Mouse (Mus musculus) limb, embryonic 15.5 days (tissue): ENCODE measurements around the gene Fgf13. TPM values are rescaled to one million over a fixed set of nuclear protein-coding genes. Genes with fewer than 3 reads are reported as not detected.

Experiments
- ATAC-seq: fragments of 200-750 bp; cut with Nextera tagmentation; 2 replicates; pipeline ENCODE4 v1.8.0; 2017; ENCODE audit warnings: low read depth, moderate TSS enrichment; ENCODE audit not compliant: insufficient number of reproducible peaks, low FRiP score, low TSS enrichment
- H3K27ac ChIP-seq: fragments of 300-500 bp; sonication (generic); 2 replicates; pipeline ENCODE4 v1.5.1; 2015; ENCODE audit warnings: moderate library complexity, mild to moderate bottlenecking, inconsistent platforms
- H3K27me3 ChIP-seq: fragments of 300-500 bp; sonication (generic); 2 replicates; pipeline ENCODE4 v1.6.1; 2015; ENCODE audit warnings: inconsistent platforms
- H3K36me3 ChIP-seq: fragments of 300-500 bp; sonication (generic); 2 replicates; pipeline ENCODE4 v1.6.1; 2015; ENCODE audit warnings: inconsistent platforms
- H3K4me1 ChIP-seq: fragments of 300-500 bp; sonication (generic); 2 replicates; pipeline ENCODE4 v1.6.1; 2015; ENCODE audit warnings: inconsistent platforms
- H3K4me2 ChIP-seq: fragments of 300-500 bp; sonication (generic); 2 replicates; pipeline ENCODE4 v1.6.1; 2015; ENCODE audit warnings: mild to moderate bottlenecking, inconsistent platforms
- H3K4me3 ChIP-seq: fragments of 300-500 bp; sonication (generic); 2 replicates; pipeline ENCODE4 v1.5.1; 2015; ENCODE audit warnings: mild to moderate bottlenecking, inconsistent platforms
- H3K9ac ChIP-seq: fragments of 300-500 bp; sonication (generic); 2 replicates; pipeline ENCODE4 v1.6.1; 2015; ENCODE audit warnings: inconsistent platforms
- H3K9me3 ChIP-seq: fragments of 300-500 bp; sonication (generic); 2 replicates; pipeline ENCODE4 v1.6.1; 2016; ENCODE audit warnings: inconsistent platforms
- whole genome bisulfite sequencing: fragments of 180-500 bp; shearing (Covaris S2); methylation state at CpG from one replicate; pipeline ENCODE4 v1.1.7; 2015; 5-methylcytosine and 5-hydroxymethylcytosine counted together
- polyA plus RNA-seq: library from polyadenylated mRNA; unstranded; fragments of >200 nt; fragmentation: Nextera tagmentation; extraction: Ambion mirVana; gene quantifications from 2 replicates; pipeline ENCODE4 v1.2.1, GENCODE M21; 2015

The Fgf13 gene
- polyA plus RNA-seq, 1 experiment from 2014 or later, result 17.2 TPM

GRCm38 (mm10) chrX:59402596-59403285 is 165.1 kb downstream of the Fgf13 start:
- Histone ChIP-seq H3K4me2 (no peak overlapping the region), H3K27me3 (no peaks in the 10 kb centered on the region), H3K9me3 (no peaks in the 10 kb centered on the region), H3K4me3 (no peak overlapping the region), H3K4me1 (no peaks in the 10 kb centered on the region), H3K27ac (no peak overlapping the region), H3K9ac (no peak overlapping the region), H3K36me3 (no peaks in the 10 kb centered on the region)
- 76% methylated on average over 2 of the region's 2 CpGs for WGBS
- ATAC-seq, result no peak

- Histone ChIP-seq H3K9me3 (no peaks in the 10 kb centered on the region), H3K27ac (no peak overlapping the region), H3K4me2 (no peak overlapping the region), H3K27me3 (no peaks in the 10 kb centered on the region), H3K9ac (no peak overlapping the region), H3K4me3 (no peak overlapping the region), H3K4me1 (no peaks in the 10 kb centered on the region), H3K36me3 (no peaks in the 10 kb centered on the region)
- ATAC-seq, result no peak
- 64% methylated on average over 3 of the region's 3 CpGs for WGBS
These were observed 276.9 kb downstream of the Fgf13 start for GRCm38 (mm10) chrX:59290916-59291411.

- no peak for ATAC-seq
- Histone ChIP-seq H3K9ac (no peak overlapping the region), H3K27ac (no peak overlapping the region)
These were observed 316.3 kb downstream of the Fgf13 start for GRCm38 (mm10) chrX:59251576-59251975.

GRCm38 (mm10) chrX:59243752-59244151 is 324.1 kb downstream of the Fgf13 start:
- WGBS, result 71% methylated on average over 3 of the region's 3 CpGs
- H3K4me3 ChIP-seq, result no peak overlapping the region
- no peak for ATAC-seq

More at GRCm38 (mm10) chrX:59251576-59251975, 316.3 kb downstream of the Fgf13 start:
- H3K9me3 ChIP-seq, result no peaks in the 10 kb centered on the region
- H3K36me3 ChIP-seq, result no peaks in the 10 kb centered on the region
- no peaks in the 10 kb centered on the region for H3K27me3 ChIP-seq
- no peak overlapping the region for H3K4me3 ChIP-seq
- H3K4me2 ChIP-seq, result no peak overlapping the region
- no peaks in the 10 kb centered on the region for H3K4me1 ChIP-seq

GRCm38 (mm10) chrX:59243176-59243575 is 324.7 kb downstream of the Fgf13 start:
- 82% methylated on average over 3 of the region's 3 CpGs for WGBS
- no peaks in the 10 kb centered on the region for H3K27me3 ChIP-seq
- H3K4me3 ChIP-seq, result no peak overlapping the region
- no peak overlapping the region for H3K9ac ChIP-seq
- no peak overlapping the region for H3K27ac ChIP-seq
- H3K4me2 ChIP-seq, result no peak overlapping the region
- no peaks in the 10 kb centered on the region for H3K9me3 ChIP-seq
- no peaks in the 10 kb centered on the region for H3K4me1 ChIP-seq
- no peak for ATAC-seq
- H3K36me3 ChIP-seq, result no peaks in the 10 kb centered on the region

More at GRCm38 (mm10) chrX:59243752-59244151, 324.1 kb downstream of the Fgf13 start:
- no peaks in the 10 kb centered on the region for H3K27me3 ChIP-seq
- no peak overlapping the region for H3K27ac ChIP-seq
- H3K9me3 ChIP-seq, result no peaks in the 10 kb centered on the region
- no peaks in the 10 kb centered on the region for H3K36me3 ChIP-seq
- H3K9ac ChIP-seq, result no peak overlapping the region
- no peaks in the 10 kb centered on the region for H3K4me1 ChIP-seq
- H3K4me2 ChIP-seq, result no peak overlapping the region

- no peak for ATAC-seq
- Histone ChIP-seq H3K4me2 (no peak overlapping the region), H3K9ac (no peak overlapping the region), H3K27me3 (no peaks in the 10 kb centered on the region), H3K27ac (no peak overlapping the region), H3K4me3 (no peak overlapping the region), H3K36me3 (no peaks in the 10 kb centered on the region), H3K9me3 (no peaks in the 10 kb centered on the region), H3K4me1 (no peaks in the 10 kb centered on the region)
These were observed 326.5 kb downstream of the Fgf13 start for GRCm38 (mm10) chrX:59241460-59241747.

- Histone ChIP-seq H3K4me2 (no peak overlapping the region), H3K9me3 (no peaks in the 10 kb centered on the region), H3K4me3 (no peak overlapping the region), H3K36me3 (no peaks in the 10 kb centered on the region), H3K27me3 (no peaks in the 10 kb centered on the region), H3K9ac (no peak overlapping the region), H3K4me1 (no peaks in the 10 kb centered on the region), H3K27ac (no peak overlapping the region)
- WGBS, result 49% methylated on average over 2 of the region's 2 CpGs
- ATAC-seq, result no peak
These were observed 327.0 kb downstream of the Fgf13 start for GRCm38 (mm10) chrX:59240683-59241459.

GRCm38 (mm10) chrX:59220675-59221074 is 347.2 kb downstream of the Fgf13 start:
- no peaks in the 10 kb centered on the region for H3K4me1 ChIP-seq
- H3K27me3 ChIP-seq, result no peaks in the 10 kb centered on the region
- H3K27ac ChIP-seq, result no peak overlapping the region
- no peaks in the 10 kb centered on the region for H3K9me3 ChIP-seq
- no peak overlapping the region for H3K4me3 ChIP-seq
- H3K4me2 ChIP-seq, result no peak overlapping the region
- H3K36me3 ChIP-seq, result no peaks in the 10 kb centered on the region
- no peak overlapping the region for H3K9ac ChIP-seq
- WGBS, result 59% methylated on average over 3 of the region's 3 CpGs
- no peak for ATAC-seq

- H3K36me3 ChIP-seq, result no peaks in the 10 kb centered on the region
- ATAC-seq, result no peak
- no peak overlapping the region for H3K4me2 ChIP-seq
- no peak overlapping the region for H3K4me3 ChIP-seq
- no peaks in the 10 kb centered on the region for H3K9me3 ChIP-seq
- no peak overlapping the region for H3K9ac ChIP-seq
- no peaks in the 10 kb centered on the region for H3K27me3 ChIP-seq
- H3K27ac ChIP-seq, result no peak overlapping the region
- no peaks in the 10 kb centered on the region for H3K4me1 ChIP-seq
These were observed 366.7 kb downstream of the Fgf13 start for GRCm38 (mm10) chrX:59201146-59201545.

GRCm38 (mm10) chrX:59194149-59194548 is 373.7 kb downstream of the Fgf13 start:
- no peak overlapping the region for H3K9ac ChIP-seq
- no peaks in the 10 kb centered on the region for H3K27me3 ChIP-seq
- H3K4me3 ChIP-seq, result no peak overlapping the region
- H3K27ac ChIP-seq, result no peak overlapping the region
- 70% methylated on average over 4 of the region's 4 CpGs for WGBS
- no peaks in the 10 kb centered on the region for H3K36me3 ChIP-seq
- H3K4me1 ChIP-seq, result no peaks in the 10 kb centered on the region
- no peaks in the 10 kb centered on the region for H3K9me3 ChIP-seq
- no peak for ATAC-seq
- no peak overlapping the region for H3K4me2 ChIP-seq

- Histone ChIP-seq H3K27ac (no peak overlapping the region), H3K4me1 (no peaks in the 10 kb centered on the region), H3K36me3 (no peaks in the 10 kb centered on the region), H3K4me2 (no peak overlapping the region), H3K9me3 (no peaks in the 10 kb centered on the region), H3K27me3 (no peaks in the 10 kb centered on the region), H3K4me3 (no peak overlapping the region), H3K9ac (no peak overlapping the region)
- ATAC-seq, result no peak
- 65% methylated on average over 4 of the region's 4 CpGs for WGBS
These were observed 380.9 kb downstream of the Fgf13 start for GRCm38 (mm10) chrX:59186922-59187321.

GRCm38 (mm10) chrX:59182323-59182722 is 385.5 kb downstream of the Fgf13 start:
- no peaks in the 10 kb centered on the region for H3K4me1 ChIP-seq
- H3K36me3 ChIP-seq, result no peaks in the 10 kb centered on the region
- H3K9ac ChIP-seq, result no peak overlapping the region
- H3K27ac ChIP-seq, result no peak overlapping the region
- H3K4me3 ChIP-seq, result no peak overlapping the region
- WGBS, result 62% methylated on average over 4 of the region's 4 CpGs
- H3K4me2 ChIP-seq, result no peak overlapping the region
- H3K9me3 ChIP-seq, result no peaks in the 10 kb centered on the region
- H3K27me3 ChIP-seq, result no peaks in the 10 kb centered on the region
- ATAC-seq, result no peak
